Comparison of ENCODE assay signal across 8 mouse cellular contexts in genomic region chr17:34564003-34564421, GRCm38 (mm10). TPM values are rescaled to one million over a fixed set of nuclear protein-coding genes. Genes with fewer than 3 reads are reported as not detected.
A peak's percentile ranks its signal among the peaks of the same experiment; 100 is the strongest.
DNase-seq lines count a peak whose midpoint lies in the region; ATAC-seq lines count a peak whose summit lies in the region.

TSS of gene Notch4 (plus strand) at chr17:34564268.

- H3K9me3 ChIP-seq in lung, embryonic 15.5 days = no peaks in the 10 kb centered on the region

- H3K4me2 ChIP-seq in lung, embryonic 15.5 days = peak within 1 kb of the TSS; percentile 49

- peak; percentile 60; the same call in 1 of the 2 replicates for ATAC-seq in lung, embryonic 15.5 days (ENCODE audit: borderline replicate concordance, extremely low read depth, low FRiP score, low TSS enrichment)

- peak; percentile 34 for DNase-seq in 416B (ENCODE audit: low read depth)
- DNase-seq in adrenal gland, postnatal 10 days = peak; percentile 54
- peak; percentile 72 to 89 for DNase-seq in heart, adult 18-20 months
- DNase-seq in kidney, adult 18-20 months = peak; percentile 58
- no peak for DNase-seq in right cerebral cortex, postnatal 25 days
- DNase-seq in thymus, postnatal 0 days (ENCODE audit: low spot score) = no peak
- no peak for DNase-seq in urinary bladder, postnatal 14 days (ENCODE audit: low spot score)

- no peak within 1 kb of the TSS for H3K9ac ChIP-seq in lung, embryonic 15.5 days

- H3K27ac ChIP-seq in lung, embryonic 15.5 days = peak within 1 kb of the TSS; percentile 87

- no peaks in the 10 kb centered on the region for H3K36me3 ChIP-seq in lung, embryonic 15.5 days

- peaks cover 16% of the 10 kb centered on the region for H3K4me1 ChIP-seq in lung, embryonic 15.5 days

- WGBS in lung, embryonic 15.5 days = 6% methylated on average over 6 of the region's 6 CpGs

- no peaks in the 10 kb centered on the region for H3K27me3 ChIP-seq in lung, embryonic 15.5 days

- peak within 1 kb of the TSS; percentile 30 for H3K4me3 ChIP-seq in lung, embryonic 15.5 days

RNA-seq across cellular contexts. Expression of gene Notch4, which starts in this region (rescaled TPM):
- 10 to 100 TPM; 34.9 to 36.3 TPM for total RNA-seq in adrenal gland, postnatal 10 days (2021)
- 10 to 100 TPM; 33.8 to 40.6 TPM for total RNA-seq in heart, adult 18-20 months (2021)
- polyA plus RNA-seq in lung, embryonic 15.5 days (2015; fragmentation: Nextera tagmentation; extraction: Ambion mirVana) = 11.2 and 12.0 TPM in 2 replicates
- polyA plus RNA-seq in thymus, postnatal 0 days (2015; fragmentation: Nextera tagmentation; extraction: Ambion mirVana) = 1.4 and 2.0 TPM in 2 replicates

Comparison
In these comparisons a context has a peak if more than half of its experiments do, and no peak if none do; other contexts are left out.
1. DNase-seq: peak in 416B (single experiment), adrenal gland, postnatal 10 days (single experiment), heart, adult 18-20 months (2 of 2) and kidney, adult 18-20 months (single experiment); none in right cerebral cortex, postnatal 25 days (single experiment), thymus, postnatal 0 days (single experiment) and urinary bladder, postnatal 14 days (single experiment).